Mouse (Mus musculus): ENCODE data around the gene Polr2e. TPM values are rescaled to one million over a fixed set of nuclear protein-coding genes. Genes with fewer than 3 reads are reported as not detected.
"Not testable (repeated sequence)": the region's sequence is repeated elsewhere in the genome, so short reads cannot be mapped to it uniquely, and the experiment has no call there.

The Polr2e gene
- total and polyA plus RNA-seq, 3 experiments, result 105 to 194 (median 127) TPM

- H3K4me1 ChIP-seq (ENCODE audit: control insufficient read depth in 1 of 2, insufficient read depth in 2 of 2), result peaks cover 5 to 35% of the 10 kb centered on the region in 2 experiments
- H3K79me2 ChIP-seq (replicated peaks; ENCODE audit: control insufficient read depth, extremely low read depth, insufficient read depth, poor library complexity, severe bottlenecking), result no peaks in the 10 kb centered on the region
- no peak for TF ChIP-seq UBTF (IDR thresholded peaks at IDR 0.05; ENCODE audit: low read depth, low read length)
- TF ChIP-seq CHD1 (IDR thresholded peaks at IDR 0.05; ENCODE audit: low read depth, low read length), result no peak
- H3K27me3 ChIP-seq (replicated peaks), result no peaks in the 10 kb centered on the region
- DNase-seq (ENCODE audit: extremely low read depth), result no peak
- in situ Hi-C loops (cut with MboI; ENCODE audit: low pct_ligation_motif_present, low pct_unique_long_range_greater_than_20kb, low sequenced_read_pairs), result no loop called here
- H3K4me3 ChIP-seq (replicated peaks in 1 of 3; ENCODE audit: low read depth in 2 of 3, low read length in 2 of 3, poor library complexity in 1 of 3), result no peak overlapping the region
- H3K4me2 ChIP-seq (ENCODE audit: insufficient read depth, low read depth, poor library complexity, severe bottlenecking), result no peak overlapping the region
- no peak overlapping the region for H3K27ac ChIP-seq (ENCODE audit: insufficient read depth, low read depth)
- dilution Hi-C loops (cut with MboI; ENCODE audit: extremely low pct_ligation_motif_present, extremely low pct_unique_long_range_greater_than_20kb, low sequenced_read_pairs), result no loop called here
- no peaks in the 10 kb centered on the region for H3K9me3 ChIP-seq (replicated peaks; ENCODE audit: low read length)
- no peak overlapping the region for H3K9ac ChIP-seq (ENCODE audit: insufficient read depth, low read depth)
- no peaks in the 10 kb centered on the region for H3K36me3 ChIP-seq (replicated peaks in 1 of 2; ENCODE audit: control insufficient read depth in 1 of 2, insufficient read depth in 1 of 2, low read length in 1 of 2)
Measured at GRCm38 (mm10) chr10:80045766-80046165, 6.2 kb upstream of the Polr2e start.

- H3K9ac ChIP-seq (ENCODE audit: insufficient read depth, low read depth); H3K36me3 ChIP-seq (replicated peaks in 1 of 2; ENCODE audit: control insufficient read depth in 1 of 2, insufficient read depth in 1 of 2, low read length in 1 of 2); DNase-seq (ENCODE audit: extremely low read depth); H3K4me2 ChIP-seq (ENCODE audit: insufficient read depth, low read depth, poor library complexity, severe bottlenecking); H3K27ac ChIP-seq (ENCODE audit: insufficient read depth, low read depth); in situ Hi-C loops (cut with MboI; ENCODE audit: low pct_ligation_motif_present, low pct_unique_long_range_greater_than_20kb, low sequenced_read_pairs); H3K9me3 ChIP-seq (replicated peaks; ENCODE audit: low read length); H3K79me2 ChIP-seq (replicated peaks; ENCODE audit: control insufficient read depth, extremely low read depth, insufficient read depth, poor library complexity, severe bottlenecking); dilution Hi-C loops (cut with MboI; ENCODE audit: extremely low pct_ligation_motif_present, extremely low pct_unique_long_range_greater_than_20kb, low sequenced_read_pairs); H3K27me3 ChIP-seq (replicated peaks); H3K4me3 ChIP-seq (replicated peaks in 1 of 3; ENCODE audit: low read depth in 2 of 3, low read length in 2 of 3, poor library complexity in 1 of 3): not testable (repeated sequence)
- H3K4me1 ChIP-seq (ENCODE audit: control insufficient read depth in 1 of 2, insufficient read depth in 2 of 2), result peaks cover 5 to 31% of the 10 kb centered on the region in 2 experiments
Measured at GRCm38 (mm10) chr10:80045364-80045763, 5.8 kb upstream of the Polr2e start.

GRCm38 (mm10) chr10:80044087-80044486, 4.5 kb upstream of the Polr2e start:
- Histone ChIP-seq H3K4me1 (ENCODE audit: control insufficient read depth in 1 of 2, insufficient read depth in 2 of 2) (peaks cover 5 to 23% of the 10 kb centered on the region in 2 experiments), H3K79me2 (replicated peaks; ENCODE audit: control insufficient read depth, extremely low read depth, insufficient read depth, poor library complexity, severe bottlenecking) (peaks cover 4% of the 10 kb centered on the region), H3K27ac (ENCODE audit: insufficient read depth, low read depth) (no peak overlapping the region), H3K4me3 (replicated peaks in 1 of 3; ENCODE audit: low read depth in 2 of 3, low read length in 2 of 3, poor library complexity in 1 of 3) (no peak overlapping the region), H3K36me3 (replicated peaks in 1 of 2; ENCODE audit: control insufficient read depth in 1 of 2, insufficient read depth in 1 of 2, low read length in 1 of 2) (no peaks in the 10 kb centered on the region), H3K27me3 (replicated peaks) (no peaks in the 10 kb centered on the region), H3K9me3 (replicated peaks; ENCODE audit: low read length) (no peaks in the 10 kb centered on the region), H3K4me2 (ENCODE audit: insufficient read depth, low read depth, poor library complexity, severe bottlenecking) (no peak overlapping the region), H3K9ac (ENCODE audit: insufficient read depth, low read depth) (no peak overlapping the region)
- DNase-seq (ENCODE audit: extremely low read depth), result no peak
- TF ChIP-seq MYC (IDR thresholded peaks at IDR 0.05; ENCODE audit: low read depth, low read length), result no peak
- no peak for TF ChIP-seq MAFK (IDR thresholded peaks at IDR 0.05; ENCODE audit: insufficient replicate concordance, low read length)
- TF ChIP-seq CHD2 (IDR thresholded peaks at IDR 0.05; ENCODE audit: low read length), result no peak
- TF ChIP-seq POLR2AphosphoS2 (IDR thresholded peaks at IDR 0.05; ENCODE audit: low read depth, low read length), result no peak
- TF ChIP-seq IRF4 (IDR thresholded peaks at IDR 0.05; ENCODE audit: low read depth, low read length), result no peak
- no peak for TF ChIP-seq MXI1 (IDR thresholded peaks at IDR 0.05; ENCODE audit: low read depth, low read length)
- TF ChIP-seq RAD21 (IDR thresholded peaks at IDR 0.05; ENCODE audit: low read depth, low read length), result no peak
- no peak for TF ChIP-seq EP300 (IDR thresholded peaks at IDR 0.05; ENCODE audit: low read length)
- TF ChIP-seq ZMIZ1 (IDR thresholded peaks at IDR 0.05; ENCODE audit: low read depth, low read length), result no peak
- TF ChIP-seq USF2 (conservative IDR thresholded peaks at IDR 0.05; ENCODE audit: low read depth, low read length), result no peak
- TF ChIP-seq TBP (conservative IDR thresholded peaks at IDR 0.05; ENCODE audit: low read depth, low read length), result no peak
- no peak for TF ChIP-seq NRF1 (IDR thresholded peaks at IDR 0.05; ENCODE audit: low read depth, low read length)
- no peak for TF ChIP-seq USF1 (IDR thresholded peaks at IDR 0.05; ENCODE audit: low read depth, low read length)
- no peak for TF ChIP-seq JUND (conservative IDR thresholded peaks at IDR 0.05; ENCODE audit: low read depth, low read length)
- dilution Hi-C loops (cut with MboI; ENCODE audit: extremely low pct_ligation_motif_present, extremely low pct_unique_long_range_greater_than_20kb, low sequenced_read_pairs), result no loop called here
- in situ Hi-C loops (cut with MboI; ENCODE audit: low pct_ligation_motif_present, low pct_unique_long_range_greater_than_20kb, low sequenced_read_pairs), result no loop called here
